Mouse (Mus musculus) embryo, embryonic 10 days (tissue): ENCODE measurements at regions not wholly inside any gene's neighbourhood (a gene's known extent, or its start where the extent isn't known, plus 50 kb on each side); places are given as distances from the start of the nearest gene placed in this dataset.
"Not testable (repeated sequence)": the region's sequence is repeated elsewhere in the genome, so short reads cannot be mapped to it uniquely, and the experiment has no call there.

Experiments
- DNase-seq: peaks from one replicate; pipeline ENCODE4 v3.0.0-alpha.2; 2015; ENCODE audit warnings: low spot score

GRCm38 (mm10) chr1:18058211-18058971, 87.3 kb downstream of the Crisp4 start:
- peak; percentile 59 for DNase-seq

GRCm38 (mm10) chr1:18057646-18058210, 88.0 kb downstream of the Crisp4 start:
- DNase-seq: peak; percentile 21

- peak; percentile 26 for DNase-seq
These were observed 88.7 kb downstream of the Crisp4 start for GRCm38 (mm10) chr1:18057003-18057402.

GRCm38 (mm10) chr1:18030226-18030625, 115.5 kb downstream of the Crisp4 start:
- no peak for DNase-seq

- DNase-seq: peak; percentile 43
These were observed 132.8 kb downstream of the Crisp4 start for GRCm38 (mm10) chr1:18012941-18013340.

- DNase-seq: peak; percentile 86
These were observed 165.1 kb downstream of the Crisp4 start for GRCm38 (mm10) chr1:17980604-17981003.

- DNase-seq: no peak
These were observed 167.6 kb downstream of the Crisp4 start for GRCm38 (mm10) chr1:17978086-17978485.

- not testable (repeated sequence) for DNase-seq
These were observed 188.8 kb downstream of the Crisp4 start for GRCm38 (mm10) chr1:17956881-17957280.

- not testable (repeated sequence) for DNase-seq
These were observed 213.4 kb downstream of the Crisp4 start for GRCm38 (mm10) chr1:17932108-17932810.
